Mouse (Mus musculus): ENCODE measurements around the gene Sh2d1b2.

The Sh2d1b2 gene

DNA sequence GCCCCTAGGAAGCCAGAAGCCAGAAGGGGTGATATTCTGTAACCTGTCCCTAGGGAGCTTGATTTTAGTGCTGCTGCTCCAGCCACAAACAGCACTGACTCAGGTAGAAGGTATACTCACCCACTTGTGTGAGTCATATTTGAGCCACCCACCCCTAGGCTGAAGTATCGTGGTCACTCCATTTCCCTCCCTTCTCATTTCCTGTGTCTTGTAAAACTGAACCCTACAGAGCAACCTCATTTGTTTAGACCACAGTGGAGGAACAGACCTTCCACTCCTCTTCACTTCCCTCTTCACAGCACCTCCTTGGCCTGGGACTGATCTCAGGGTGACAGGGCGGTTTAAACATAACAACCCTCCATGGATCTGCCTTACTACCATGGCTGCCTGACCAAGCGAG is 44.5 kb downstream of the Sh2d1b2 start, which contains the start of gene Sh2d1b1:
Gene Sh2d1b1, plus strand, starts transcription at position 305 of the 400 bp plus-strand sequence.
- DNase-seq (ENCODE audit: low read depth, low spot score), result no peak

DNA sequence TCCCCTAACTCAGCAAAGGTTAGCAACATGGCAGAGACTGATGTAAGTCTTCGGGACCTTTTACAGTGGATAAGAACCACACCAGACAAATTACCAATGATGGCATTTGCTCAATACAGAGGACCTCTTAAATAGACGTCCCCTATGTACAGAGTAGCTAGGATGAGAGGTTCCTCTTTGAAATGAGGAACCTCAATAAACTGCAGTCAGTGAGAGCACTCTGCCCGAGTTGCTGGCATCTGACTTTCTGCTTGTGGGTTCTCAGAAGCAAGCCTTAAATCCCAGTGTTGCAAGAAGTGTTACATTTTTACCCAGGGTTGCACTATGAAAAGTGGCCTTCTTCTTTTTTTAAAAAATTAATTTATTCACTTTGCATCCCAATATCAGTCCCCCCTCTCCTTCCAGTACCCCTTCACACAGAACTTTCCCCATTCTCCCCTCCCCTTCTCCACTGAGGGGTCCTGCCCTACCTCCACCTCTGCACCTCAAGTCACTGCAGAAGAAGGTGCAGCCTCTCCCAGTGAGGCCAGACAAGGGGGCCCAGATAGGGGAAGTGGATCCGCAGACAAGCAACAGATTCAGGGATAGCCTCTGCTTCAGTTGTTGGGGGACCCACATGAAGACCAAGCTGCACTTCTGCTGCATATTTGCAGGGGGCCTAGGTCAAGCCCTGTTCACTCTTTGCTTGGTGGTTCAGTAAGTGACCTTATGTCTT is 50.0 kb downstream of the Sh2d1b2 start:
- no peak for DNase-seq (ENCODE audit: low read depth, low spot score)

DNA sequence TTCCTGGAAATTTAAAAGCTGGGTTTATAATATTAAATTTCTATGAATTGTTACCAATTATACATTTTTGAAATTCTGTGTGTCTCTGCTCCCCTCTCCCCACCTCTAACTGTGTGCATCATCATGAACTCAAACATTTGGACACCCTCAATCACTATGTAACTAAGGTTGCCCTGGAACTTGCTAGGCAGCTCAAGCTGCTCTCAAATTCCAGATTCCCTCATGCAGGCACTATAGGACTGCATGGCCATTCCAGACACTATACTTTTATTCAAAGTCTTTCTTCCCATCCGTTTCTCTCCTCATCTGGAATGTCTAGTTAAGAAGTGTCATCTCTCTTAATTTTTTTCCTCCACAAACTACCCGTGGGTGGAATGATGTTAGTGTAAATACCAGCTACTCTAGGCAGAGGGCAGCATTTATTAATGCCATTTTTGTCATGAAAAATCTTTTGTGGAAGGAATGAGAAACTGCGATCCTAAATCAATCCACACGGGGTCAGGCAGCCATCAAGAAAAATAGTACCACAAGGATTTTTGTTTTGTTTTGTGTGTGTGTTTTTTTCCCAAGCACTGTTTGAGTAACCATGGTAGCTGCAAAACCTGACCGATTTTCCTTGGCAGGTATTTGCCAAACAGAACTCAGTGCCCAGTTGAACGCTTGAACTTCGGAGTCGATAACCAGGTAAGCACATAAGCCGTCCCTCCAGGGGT is 59.8 kb downstream of the Sh2d1b2 start:
- DNase-seq (ENCODE audit: low read depth, low spot score), result peak; percentile 56

DNA sequence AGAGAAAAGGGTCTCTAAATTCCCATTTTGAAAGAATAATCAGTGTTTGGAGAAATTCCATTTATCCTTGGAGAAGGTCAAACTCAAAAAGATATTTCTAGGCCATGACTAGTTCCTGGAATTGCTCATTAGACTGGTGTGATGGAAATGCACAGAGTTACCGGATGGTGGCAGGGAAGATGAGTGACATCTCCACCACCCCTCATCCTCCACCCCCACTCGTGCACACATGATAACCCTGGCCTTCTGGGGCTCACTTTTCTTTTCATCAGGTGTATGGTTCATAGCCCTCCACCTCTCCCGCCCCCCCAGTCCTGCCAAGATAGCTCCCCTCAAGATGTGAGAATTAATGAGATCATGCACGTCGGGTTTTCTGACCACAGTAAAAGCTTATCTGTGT is 60.7 kb downstream of the Sh2d1b2 start:
- DNase-seq (ENCODE audit: low read depth, low spot score), result no peak

DNA sequence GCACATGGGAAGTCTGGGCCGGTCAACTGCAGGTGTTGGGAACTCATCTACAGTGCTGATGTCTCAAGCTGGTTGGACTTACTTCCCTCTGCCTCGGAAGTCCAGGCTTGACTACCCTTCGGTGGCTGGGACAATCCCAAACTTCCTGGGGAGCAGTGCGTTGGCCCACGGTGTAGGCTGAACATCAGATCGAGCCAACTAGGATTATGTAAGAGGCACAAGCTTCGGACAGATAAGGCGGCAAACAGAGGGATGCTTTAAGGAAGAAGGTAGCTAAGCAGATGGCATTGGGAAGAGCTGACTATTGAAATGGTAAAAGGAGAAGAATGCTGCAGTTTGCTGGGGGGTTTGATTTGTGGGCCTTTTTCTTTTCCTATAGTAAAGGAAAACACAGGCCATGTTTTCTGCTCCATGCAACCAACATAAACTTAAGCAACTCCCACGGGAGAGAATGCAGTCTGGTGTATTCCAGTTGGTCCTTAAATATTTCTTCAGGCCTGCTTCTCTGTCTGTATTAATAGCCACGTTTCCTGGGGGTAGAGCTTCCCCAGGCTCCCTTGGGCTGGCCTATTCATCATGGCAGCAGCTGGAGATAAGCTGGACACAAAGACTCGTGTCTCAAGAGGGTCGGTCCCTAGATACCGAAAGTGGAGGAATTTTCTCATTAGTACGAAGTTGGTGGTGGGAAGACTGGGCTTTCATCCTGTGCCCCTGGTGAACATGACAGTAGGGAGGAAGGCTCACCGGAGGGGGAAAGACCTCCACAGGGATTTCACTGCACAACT is 62.4 kb downstream of the Sh2d1b2 start:
- no peak for DNase-seq (ENCODE audit: low read depth, low spot score)

DNA sequence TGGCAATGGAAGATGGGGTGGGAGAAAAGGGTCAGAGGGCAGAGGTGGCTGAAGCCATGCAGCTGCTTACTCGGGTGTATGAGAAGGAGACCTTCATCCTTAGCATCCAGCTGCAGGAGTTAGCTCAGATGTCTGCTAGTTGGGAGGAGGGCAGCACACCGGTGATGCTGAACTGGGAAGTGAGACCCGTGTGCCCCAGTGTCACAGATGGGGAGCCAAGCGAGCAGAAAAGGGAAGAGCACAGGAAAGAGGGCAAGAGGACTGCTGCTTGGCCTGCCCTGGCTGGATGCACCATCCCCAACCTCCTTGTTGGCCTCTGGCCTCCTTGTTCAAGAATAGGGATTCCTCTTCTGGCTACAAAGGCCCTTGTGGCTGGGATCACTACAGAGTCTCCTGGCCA is 66.9 kb downstream of the Sh2d1b2 start:
- no peak for DNase-seq (ENCODE audit: low read depth, low spot score)

DNA sequence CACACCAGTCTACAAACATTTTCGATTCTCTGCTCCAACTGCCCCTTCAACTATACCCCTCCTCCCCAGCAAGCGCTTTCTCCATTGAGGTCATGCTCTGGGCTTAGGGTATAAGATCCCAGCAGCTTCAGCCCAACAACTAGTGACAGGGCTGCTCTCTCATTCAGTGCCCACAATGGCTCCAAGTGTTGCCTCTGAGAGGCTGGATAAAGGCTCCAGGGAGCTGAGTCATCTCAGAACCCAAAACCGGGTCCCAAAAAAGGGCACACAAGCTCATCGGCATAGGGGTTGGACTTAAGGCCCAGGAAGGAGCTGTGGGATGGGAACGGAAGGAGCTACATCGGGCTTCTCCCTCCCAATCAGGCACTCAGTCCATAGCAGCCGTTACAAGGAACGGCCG is 69.1 kb downstream of the Sh2d1b2 start:
- DNase-seq (ENCODE audit: low read depth, low spot score), result no peak

DNA sequence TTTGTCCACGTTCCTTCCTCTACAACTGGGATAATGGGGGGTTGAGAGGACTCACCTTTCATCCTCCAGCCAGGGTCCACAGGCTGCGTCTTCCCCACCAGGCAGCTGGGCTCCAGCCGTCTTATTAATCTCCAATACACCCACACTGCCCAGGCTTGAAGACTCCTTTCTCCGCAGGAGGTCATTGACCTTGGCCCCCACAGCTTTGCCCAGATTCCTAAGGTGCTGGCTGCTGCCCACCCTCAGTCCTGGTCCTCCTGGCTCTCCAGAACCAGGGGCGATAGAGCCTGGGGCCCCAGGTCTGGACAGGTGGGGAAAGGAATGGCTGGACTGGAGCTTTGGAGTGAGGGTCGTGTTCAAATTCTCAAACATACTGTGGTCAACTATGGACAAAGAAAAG is 69.9 kb downstream of the Sh2d1b2 start:
- no peak for DNase-seq (ENCODE audit: low read depth, low spot score)

DNA sequence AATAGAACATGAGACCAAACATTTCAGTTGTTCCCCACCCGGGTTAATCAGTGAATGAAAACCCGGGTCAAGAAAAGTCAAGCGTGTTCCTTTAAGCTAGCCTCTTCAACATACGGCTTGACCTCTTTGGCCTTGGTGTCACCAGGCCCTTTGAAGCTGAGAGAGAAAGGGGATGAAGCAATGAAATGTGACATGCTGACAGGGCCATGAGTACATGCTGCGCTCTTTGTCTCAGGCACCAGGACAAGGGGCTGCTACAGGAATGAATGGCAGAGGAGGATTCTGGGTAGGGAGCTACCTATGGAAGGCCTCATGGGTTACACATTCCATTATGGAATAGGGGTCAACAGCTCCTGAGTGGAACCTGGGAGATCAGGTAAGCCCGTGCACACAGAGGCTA is 70.6 kb downstream of the Sh2d1b2 start:
- DNase-seq (ENCODE audit: low read depth, low spot score), result no peak
